Mouse (Mus musculus) midbrain, embryonic 16.5 days (tissue): ENCODE measurements at regions not wholly inside any gene's neighbourhood (a gene's known extent, or its start where the extent isn't known, plus 50 kb on each side); places are given as distances from the start of the nearest gene placed in this dataset.

ENCODE experiments used
- ATAC-seq: fragments of 200-750 bp; cut with Nextera tagmentation; 2 replicates; pipeline ENCODE4 v1.8.0; 2017; ENCODE audit warnings: moderate TSS enrichment
- H3K27ac ChIP-seq: fragments of 300-500 bp; sonication (generic); 2 replicates; pipeline ENCODE4 v1.5.1; 2014; ENCODE audit warnings: mild to moderate bottlenecking, low read length, mixed read lengths
- H3K27me3 ChIP-seq: fragments of 300-500 bp; sonication (generic); 2 replicates; pipeline ENCODE4 v1.6.1; 2014; ENCODE audit warnings: low read depth, low read length, mixed read lengths; ENCODE audit not compliant: control insufficient read depth, insufficient read depth
- H3K36me3 ChIP-seq: fragments of 300-500 bp; sonication (generic); 2 replicates; pipeline ENCODE4 v1.6.1; 2014; ENCODE audit warnings: mild to moderate bottlenecking, low read length, moderate library complexity, mixed read lengths; ENCODE audit not compliant: control insufficient read depth, insufficient read depth
- H3K4me1 ChIP-seq: fragments of 300-500 bp; sonication (generic); 2 replicates; pipeline ENCODE4 v1.6.1; 2014; ENCODE audit warnings: mild to moderate bottlenecking, low read length, mixed read lengths; ENCODE audit not compliant: control insufficient read depth, insufficient read depth
- H3K4me2 ChIP-seq: fragments of 300-500 bp; sonication (generic); 2 replicates; pipeline ENCODE4 v1.6.1; 2014; ENCODE audit warnings: mild to moderate bottlenecking, low read length, mixed read lengths
- H3K4me3 ChIP-seq: fragments of 300-500 bp; sonication (generic); 2 replicates; pipeline ENCODE4 v1.5.1; 2014; ENCODE audit warnings: low read depth, mild to moderate bottlenecking, low read length, moderate library complexity, mixed read lengths
- H3K9ac ChIP-seq: fragments of 300-500 bp; sonication (generic); 2 replicates; pipeline ENCODE4 v1.6.1; 2014; ENCODE audit warnings: low read depth, low read length, mixed read lengths
- H3K9me3 ChIP-seq: fragments of 300-500 bp; sonication (generic); replicated peaks from 2 replicates; pipeline ENCODE4 v1.6.1; 2014; ENCODE audit warnings: mild to moderate bottlenecking, low read length, mixed read lengths; ENCODE audit not compliant: control insufficient read depth, poor library complexity, severe bottlenecking
- WGBS: fragments of 180-500 bp; shearing (Covaris S2); extraction: QIAGEN DNeasy Blood & Tissue Kit; methylation state at CpG from one replicate; pipeline ENCODE4 v1.1.7; 2014; 5-methylcytosine and 5-hydroxymethylcytosine counted together

DNA sequence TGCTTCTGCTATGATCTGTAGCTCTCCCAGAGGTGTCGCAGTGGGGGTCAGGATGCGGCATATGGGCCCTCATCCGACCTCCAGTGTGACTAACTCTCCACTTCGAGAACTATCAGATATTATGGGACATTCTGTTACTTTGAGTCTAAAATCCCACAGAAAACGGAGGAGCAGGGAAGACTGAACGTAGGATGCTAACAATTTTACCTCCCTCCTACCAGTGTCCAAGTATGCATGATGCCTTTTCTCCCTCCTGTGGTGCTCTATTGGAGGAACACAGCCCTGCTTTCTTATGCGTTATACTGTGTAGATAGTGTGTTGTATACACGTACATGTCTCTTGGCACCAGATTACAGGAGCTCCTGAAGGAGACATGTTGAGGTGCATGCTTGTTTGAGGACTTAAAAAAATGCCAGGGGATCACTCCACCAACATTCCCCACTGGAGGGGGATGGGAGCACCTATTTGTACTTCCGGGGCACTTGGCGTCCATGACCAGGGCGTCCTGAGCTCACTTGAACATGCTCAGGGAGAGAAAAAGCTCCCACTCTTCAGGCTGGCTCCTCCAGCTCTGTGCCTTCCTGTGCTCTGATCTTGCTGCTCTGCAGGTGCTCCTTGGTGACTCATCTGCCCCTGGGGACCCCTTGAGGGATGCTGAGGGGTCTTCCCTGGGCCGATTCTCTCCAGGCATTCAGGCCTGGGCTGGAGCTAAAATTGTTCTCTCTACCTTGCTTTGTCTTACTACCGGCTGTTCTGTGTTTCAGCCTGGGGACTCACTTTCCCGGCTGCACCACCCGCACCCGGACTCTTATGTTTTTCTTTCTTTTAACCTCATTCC is 73.6 kb upstream of the Bod1 start:
- no peak overlapping the region for H3K4me3 ChIP-seq
- WGBS: 54% methylated on average over 16 of the region's 16 CpGs
- 0 out of 2 replicates have a peak, but pooled peaks have one; percentile 15 for ATAC-seq
- H3K36me3 ChIP-seq: no peaks in the 10 kb centered on the region
- H3K9ac ChIP-seq: no peak overlapping the region
- H3K27me3 ChIP-seq: no peaks in the 10 kb centered on the region
- peaks cover 23% of the 10 kb centered on the region for H3K4me1 ChIP-seq
- no peaks in the 10 kb centered on the region for H3K9me3 ChIP-seq
- H3K4me2 ChIP-seq: no peak overlapping the region
- H3K27ac ChIP-seq: no peak overlapping the region

DNA sequence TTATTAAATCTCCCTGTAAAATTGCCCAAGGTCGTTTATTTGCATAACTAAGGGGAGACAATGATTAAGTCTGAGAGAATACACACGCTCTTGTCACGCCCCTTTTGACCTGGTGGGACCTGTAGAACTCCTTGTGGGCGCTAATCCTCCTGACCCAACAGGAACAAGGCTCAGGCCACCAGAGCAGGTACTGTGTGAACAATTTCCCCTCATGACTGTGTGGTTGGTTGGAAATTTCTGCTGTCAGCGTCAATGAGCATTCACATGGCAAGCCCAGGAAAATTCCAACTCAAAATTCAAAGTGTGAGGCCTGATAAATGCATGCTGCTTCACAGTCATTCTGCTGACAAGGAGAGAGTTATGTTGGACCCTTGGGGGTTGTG is 74.2 kb upstream of the Bod1 start:
- no peak overlapping the region for H3K9ac ChIP-seq
- H3K9me3 ChIP-seq: no peaks in the 10 kb centered on the region
- 32% methylated on average over 5 of the region's 5 CpGs for WGBS
- H3K27me3 ChIP-seq: no peaks in the 10 kb centered on the region
- no peaks in the 10 kb centered on the region for H3K36me3 ChIP-seq
- no peak overlapping the region for H3K4me2 ChIP-seq
- H3K27ac ChIP-seq: no peak overlapping the region
- no peak for ATAC-seq
- H3K4me1 ChIP-seq: peaks cover 23% of the 10 kb centered on the region
- H3K4me3 ChIP-seq: no peak overlapping the region

GRCm38 (mm10) chr11:31746488-31746887 is 74.8 kb upstream of the Bod1 start:
- Histone ChIP-seq H3K9me3 (no peaks in the 10 kb centered on the region), H3K4me2 (no peak overlapping the region), H3K36me3 (no peaks in the 10 kb centered on the region), H3K9ac (no peak overlapping the region), H3K4me3 (no peak overlapping the region), H3K27ac (no peak overlapping the region), H3K27me3 (no peaks in the 10 kb centered on the region), H3K4me1 (peaks cover 23% of the 10 kb centered on the region)
- WGBS: 85% methylated on average over 6 of the region's 6 CpGs
- no peak for ATAC-seq

DNA sequence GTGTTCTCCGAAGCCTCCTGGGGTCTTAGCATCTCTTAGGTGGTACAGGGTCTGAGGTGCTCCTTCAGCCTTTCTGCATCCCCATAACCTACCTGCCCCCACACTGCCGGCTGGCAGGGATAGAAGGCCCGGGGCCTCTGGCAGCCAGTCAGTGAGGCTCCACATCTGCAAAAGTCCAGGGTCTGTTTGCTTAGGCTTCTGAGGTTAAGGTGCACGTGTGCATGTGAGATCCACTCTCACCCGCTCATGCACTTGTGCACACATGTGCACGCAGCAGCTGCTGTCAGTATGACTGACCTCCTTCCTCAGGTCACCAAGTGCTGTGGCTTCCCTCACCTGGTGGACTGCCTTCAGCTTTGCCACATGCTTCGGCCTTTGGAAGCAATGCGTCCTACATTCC is 75.3 kb upstream of the Bod1 start:
- no peaks in the 10 kb centered on the region for H3K36me3 ChIP-seq
- no peaks in the 10 kb centered on the region for H3K9me3 ChIP-seq
- ATAC-seq: no peak
- H3K9ac ChIP-seq: no peak overlapping the region
- H3K27ac ChIP-seq: no peak overlapping the region
- H3K27me3 ChIP-seq: no peaks in the 10 kb centered on the region
- WGBS: 86% methylated on average over 8 of the region's 8 CpGs
- H3K4me2 ChIP-seq: no peak overlapping the region
- no peak overlapping the region for H3K4me3 ChIP-seq
- H3K4me1 ChIP-seq: peaks cover 23% of the 10 kb centered on the region

- Histone ChIP-seq H3K4me3 (no peak overlapping the region), H3K36me3 (no peaks in the 10 kb centered on the region), H3K9ac (no peak overlapping the region), H3K27ac (no peak overlapping the region), H3K27me3 (no peaks in the 10 kb centered on the region), H3K4me2 (no peak overlapping the region), H3K4me1 (peaks cover 27% of the 10 kb centered on the region), H3K9me3 (no peaks in the 10 kb centered on the region)
- no peak for ATAC-seq
- 61% methylated on average over 5 of the region's 5 CpGs for WGBS
Measured at GRCm38 (mm10) chr11:31748275-31748815, 76.7 kb upstream of the Bod1 start.

DNA sequence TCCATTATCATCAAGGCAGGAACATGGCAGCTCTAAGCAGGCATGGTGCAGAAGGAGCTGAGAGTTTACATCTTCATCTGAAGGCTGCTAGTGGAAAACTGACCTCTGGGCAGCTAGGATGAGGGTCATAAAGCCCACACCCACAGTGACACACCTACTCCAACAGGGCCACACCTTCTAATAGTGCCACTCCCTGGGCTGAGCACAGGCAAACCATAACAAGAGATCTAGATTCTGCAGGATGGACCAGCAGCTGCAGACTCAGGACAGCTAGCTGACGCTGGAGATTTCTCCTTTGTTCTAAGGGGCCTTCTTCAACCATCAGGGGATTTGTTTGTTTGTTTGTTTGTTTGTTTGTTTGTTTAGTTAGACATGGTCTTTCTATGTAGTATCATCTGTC is 79.6 kb upstream of the Bod1 start:
- Histone ChIP-seq H3K4me3 (no peak overlapping the region), H3K4me1 (peaks cover 28% of the 10 kb centered on the region), H3K27me3 (no peaks in the 10 kb centered on the region), H3K9me3 (no peaks in the 10 kb centered on the region), H3K4me2 (no peak overlapping the region), H3K36me3 (no peaks in the 10 kb centered on the region), H3K27ac (no peak overlapping the region), H3K9ac (no peak overlapping the region)
- ATAC-seq: no peak
- 79% methylated on average over 1 of the region's 1 CpGs for WGBS

GRCm38 (mm10) chr11:31753211-31753610 is 81.5 kb upstream of the Bod1 start:
- Histone ChIP-seq H3K27ac (peak overlapping the region; percentile 91), H3K9ac (no peak overlapping the region), H3K27me3 (no peaks in the 10 kb centered on the region), H3K4me3 (no peak overlapping the region), H3K4me2 (no peak overlapping the region), H3K4me1 (peaks cover 23% of the 10 kb centered on the region), H3K36me3 (no peaks in the 10 kb centered on the region), H3K9me3 (no peaks in the 10 kb centered on the region)
- 78% methylated on average over 3 of the region's 3 CpGs for WGBS
- ATAC-seq: peak; percentile 40

DNA sequence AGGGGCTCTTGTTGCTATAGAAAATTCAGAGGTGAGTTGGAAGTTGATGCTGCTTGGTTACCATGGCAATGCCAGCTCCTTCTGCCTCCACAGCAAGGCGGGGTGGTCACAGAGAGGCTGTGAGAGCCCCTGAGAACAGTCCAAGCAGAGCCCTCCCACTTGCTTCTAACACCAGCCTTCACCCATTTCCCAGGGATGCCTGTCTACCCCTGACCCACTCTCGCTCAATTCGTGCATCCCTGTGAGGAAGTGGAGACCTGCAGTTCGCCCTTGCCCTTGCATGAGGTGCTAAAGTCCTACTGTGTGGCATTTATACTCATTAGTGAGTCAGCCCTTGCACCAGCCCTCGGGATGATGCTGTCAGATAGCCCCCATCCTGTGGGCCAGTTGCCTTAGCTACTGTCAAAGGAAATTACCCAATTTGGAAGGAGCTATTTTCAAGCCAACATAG is 82.1 kb upstream of the Bod1 start:
- H3K4me3 ChIP-seq: no peak overlapping the region
- WGBS: 27% methylated on average over 5 of the region's 5 CpGs

DNA sequence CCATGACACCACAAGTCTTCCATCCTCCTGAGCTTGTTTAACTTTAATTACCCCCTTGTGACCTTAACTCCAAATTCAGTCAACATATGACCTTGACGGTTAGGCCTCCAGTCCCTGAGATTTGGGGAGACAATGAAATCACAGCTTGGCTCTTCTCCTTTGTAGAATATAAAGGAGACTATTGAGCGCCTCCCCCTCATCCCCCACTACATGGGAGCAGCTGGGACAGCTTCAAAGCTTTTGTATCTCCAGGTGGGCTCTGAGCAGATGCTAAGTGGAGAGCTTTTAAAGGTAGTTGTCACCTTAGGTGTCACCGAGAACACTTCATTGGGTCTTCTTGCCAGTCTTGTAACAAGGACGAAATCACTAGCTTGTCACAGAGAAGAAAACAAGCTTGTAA is 82.7 kb upstream of the Bod1 start:
- Histone ChIP-seq H3K9me3 (no peaks in the 10 kb centered on the region), H3K4me1 (peaks cover 20% of the 10 kb centered on the region), H3K27me3 (no peaks in the 10 kb centered on the region), H3K27ac (peak overlapping the region; percentile 91), H3K4me2 (no peak overlapping the region), H3K9ac (no peak overlapping the region), H3K36me3 (no peaks in the 10 kb centered on the region), H3K4me3 (no peak overlapping the region)
- ATAC-seq: no peak
- 41% methylated on average over 4 of the region's 4 CpGs for WGBS

More for the DNA sequence above, 82.1 kb upstream of the Bod1 start:
- peak; percentile 91 for ATAC-seq
- Histone ChIP-seq H3K4me2 (peak overlapping the region; percentile 22; the same call in 1 of the 2 replicates), H3K27ac (peak overlapping the region; percentile 91), H3K36me3 (no peaks in the 10 kb centered on the region), H3K9me3 (no peaks in the 10 kb centered on the region), H3K9ac (peak overlapping the region; percentile 33; the same call in 1 of the 2 replicates), H3K27me3 (no peaks in the 10 kb centered on the region), H3K4me1 (peaks cover 19% of the 10 kb centered on the region)
